Mouse (Mus musculus) heart, adult 2 months (tissue): ENCODE results near the gene Adamts9.

Experiments
- CTCF ChIP-seq: fragments of 200-600 bp; IDR thresholded peaks from 2 replicates; pipeline ENCODE4 v1.8.1; 2022; ENCODE audit warnings: antibody characterized with exemption, mild to moderate bottlenecking, moderate library complexity
- POLR2A ChIP-seq: fragments of 200-500 bp; IDR thresholded peaks from 2 replicates; pipeline ENCODE4 v1.6.1; 2011; ENCODE audit warnings: mild to moderate bottlenecking, low read depth, low read length, control low read depth; ENCODE audit not compliant: insufficient read depth

DNA sequence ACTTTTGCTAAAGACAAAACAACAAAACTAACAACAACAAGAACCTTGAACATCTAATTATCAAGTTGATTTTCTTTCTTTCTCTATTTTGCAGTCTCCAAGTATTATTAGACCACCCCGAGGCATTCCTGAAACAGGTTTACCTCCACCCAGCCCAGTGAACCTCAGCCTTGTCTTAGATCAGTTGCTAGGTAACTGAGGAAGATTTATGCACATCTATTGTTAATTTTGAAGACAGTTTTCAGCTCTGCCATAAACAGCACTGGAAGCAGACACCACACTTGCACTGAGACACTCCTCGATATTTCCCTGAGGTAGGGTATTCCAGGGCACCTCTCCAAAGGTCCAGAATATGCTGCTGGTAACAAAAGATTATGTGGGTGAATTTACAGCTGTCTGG lies 218.9 kb downstream of the Adamts9 start:
- no peak for TF ChIP-seq CTCF
- TF ChIP-seq POLR2A = no peak
